Mouse (Mus musculus) MEL (cell line): ENCODE results near the gene Tle4.

ENCODE experiments used
- CTCF ChIP-seq, 3 experiments: IDR thresholded peaks in 2 of 3; conservative IDR thresholded peaks in 1 of 3; 2 replicates each; pipeline ENCODE4 v1.5.1; 2011 to 2012; ENCODE audit warnings: low read length in 3 of 3, low read depth in 2 of 3, mild to moderate bottlenecking in 2 of 3, improper control_type of control experiment in 1 of 3, inconsistent platforms in 1 of 3, mixed read lengths in 1 of 3, moderate library complexity in 1 of 3; ENCODE audit not compliant: control insufficient read depth in 1 of 3, insufficient read depth in 1 of 3, poor library complexity in 1 of 3, severe bottlenecking in 1 of 3
- EP300 ChIP-seq, 2 experiments: IDR thresholded peaks; 2 replicates each; pipeline ENCODE4 v1.6.1; 2011; ENCODE audit warnings: improper control_type of control experiment in 2 of 2, low read length in 2 of 2, low read depth in 1 of 2, mild to moderate bottlenecking in 1 of 2
- ETS1 ChIP-seq: IDR thresholded peaks from 2 replicates; pipeline ENCODE4 v1.6.1; 2012; ENCODE audit warnings: low read depth, mild to moderate bottlenecking, inconsistent platforms, low read length, improper control_type of control experiment, moderate library complexity
- GATA1 ChIP-seq: IDR thresholded peaks from 2 replicates; pipeline ENCODE4 v1.6.1; 2011; ENCODE audit warnings: low read depth, low read length, improper control_type of control experiment
- HCFC1 ChIP-seq: IDR thresholded peaks from 2 replicates; pipeline ENCODE4 v1.6.1; 2012; ENCODE audit warnings: low read depth, mild to moderate bottlenecking, inconsistent platforms, low read length, improper control_type of control experiment, moderate library complexity
- JUND ChIP-seq: IDR thresholded peaks from 2 replicates; pipeline ENCODE4 v1.6.1; 2011; ENCODE audit warnings: low read depth, mild to moderate bottlenecking, improper control_type of control experiment, low read length
- KAT2A ChIP-seq: conservative IDR thresholded peaks from 2 replicates; pipeline ENCODE4 v1.6.1; 2012; ENCODE audit warnings: low read depth, low read length, improper control_type of control experiment, inconsistent platforms
- MAFK ChIP-seq: IDR thresholded peaks from 2 replicates; pipeline ENCODE4 v1.6.1; 2011; ENCODE audit warnings: low read depth, mild to moderate bottlenecking, low read length, improper control_type of control experiment, borderline replicate concordance
- NELFE ChIP-seq: IDR thresholded peaks from 2 replicates; pipeline ENCODE4 v1.6.1; 2011; ENCODE audit warnings: low read depth, low read length, improper control_type of control experiment
- USF2 ChIP-seq, 2 experiments: IDR thresholded peaks; 2 replicates each; pipeline ENCODE4 v1.6.1; 2011 to 2012; ENCODE audit warnings: improper control_type of control experiment in 2 of 2, low read length in 2 of 2, borderline replicate concordance in 1 of 2, inconsistent platforms in 1 of 2, low read depth in 1 of 2, mild to moderate bottlenecking in 1 of 2; ENCODE audit not compliant: insufficient read depth in 1 of 2
- ZNF384 ChIP-seq: IDR thresholded peaks from 2 replicates; pipeline ENCODE4 v1.6.1; 2012; ENCODE audit warnings: low read depth, mild to moderate bottlenecking, inconsistent platforms, low read length, improper control_type of control experiment

- TF ChIP-seq CTCF (IDR thresholded peaks at IDR 0.05 in 2 of 3, conservative IDR thresholded peaks at IDR 0.05 in 1 of 3; ENCODE audit: control insufficient read depth in 1 of 3, insufficient read depth in 1 of 3, low read depth in 2 of 3, low read length in 3 of 3, poor library complexity in 1 of 3, severe bottlenecking in 1 of 3), result no peak
- no peak for TF ChIP-seq KAT2A
- no peak for TF ChIP-seq EP300 (IDR thresholded peaks at IDR 0.05; ENCODE audit: low read depth in 1 of 2, low read length in 2 of 2)
- no peak for TF ChIP-seq NELFE
- TF ChIP-seq ETS1, result no peak
- TF ChIP-seq GATA1, result no peak
- TF ChIP-seq ZNF384, result no peak
- TF ChIP-seq JUND, result no peak
- no peak for TF ChIP-seq USF2 (IDR thresholded peaks at IDR 0.05; ENCODE audit: borderline replicate concordance in 1 of 2, insufficient read depth in 1 of 2, low read depth in 1 of 2, low read length in 2 of 2)
- no peak for TF ChIP-seq HCFC1
- no peak for TF ChIP-seq MAFK
Observed at GRCm38 (mm10) chr19:14466020-14466419, 131.8 kb downstream of the Tle4 start.
